Mouse (Mus musculus): Measurements from ENCODE around the gene Cplane1. TPM values are rescaled to one million over a fixed set of nuclear protein-coding genes. Genes with fewer than 3 reads are reported as not detected.

Cplane1 gene
- 26.6 TPM for polyA plus RNA-seq (2021)

GRCm38 (mm10) chr15:8168591-8169265 lies at the start of gene Cplane1:
Cplane1 (plus strand) TSS chr15:8169106.
- ChIA-PET CTCF (no interaction called here), POLR2A (no interaction called here)
- ATAC-seq: peak; percentile 92
- H3K27me3 ChIP-seq: no peaks in the 10 kb centered on the region
- in situ Hi-C loops (cut with MboI; ENCODE audit: low pct_unique_long_range_greater_than_20kb): no loop called here
- TF ChIP-seq CTCF (IDR thresholded peaks at IDR 0.05): no peak
- peak; percentile 43 for DNase-seq (ENCODE audit: low read depth, low spot score)

GRCm38 (mm10) chr15:8129281-8129680 lies 39.6 kb upstream of the Cplane1 start:
- in situ Hi-C loops (cut with MboI; ENCODE audit: low pct_unique_long_range_greater_than_20kb): no loop called here
- ChIA-PET CTCF (no interaction called here), POLR2A (no interaction called here)
- DNase-seq (ENCODE audit: low read depth, low spot score) (no peak), ATAC-seq (no peak)
- peak; percentile 31 for TF ChIP-seq CTCF (IDR thresholded peaks at IDR 0.05)
- H3K27me3 ChIP-seq: no peaks in the 10 kb centered on the region

- no peak for TF ChIP-seq CTCF (IDR thresholded peaks at IDR 0.05)
- POLR2A ChIA-PET: interaction anchor here (0.6 kb wide), 1 partner anchor 247 kb away, joined by 4 read pairs; no protein-coding TSS in a partner anchor
- no peak for DNase-seq (ENCODE audit: low read depth, low spot score)
- H3K27me3 ChIP-seq: no peaks in the 10 kb centered on the region
- no peak for ATAC-seq
- in situ Hi-C loops (cut with MboI; ENCODE audit: low pct_unique_long_range_greater_than_20kb): no loop called here
- CTCF ChIA-PET: interaction anchor here (1.3 kb wide), 1 partner anchor 20 kb away, joined by 4 read pairs; no protein-coding TSS in a partner anchor
Measured at GRCm38 (mm10) chr15:8131268-8131667, 37.6 kb upstream of the Cplane1 start.

GRCm38 (mm10) chr15:8131761-8132160 lies 37.1 kb upstream of the Cplane1 start:
- ATAC-seq (no peak), DNase-seq (ENCODE audit: low read depth, low spot score) (no peak)
- TF ChIP-seq CTCF (IDR thresholded peaks at IDR 0.05): peak; percentile 29
- in situ Hi-C loops (cut with MboI; ENCODE audit: low pct_unique_long_range_greater_than_20kb): no loop called here
- POLR2A ChIA-PET: no interaction called here
- CTCF ChIA-PET: interaction anchor here (1.3 kb wide), 1 partner anchor 20 kb away, joined by 4 read pairs; no protein-coding TSS in a partner anchor
- no peaks in the 10 kb centered on the region for H3K27me3 ChIP-seq

GRCm38 (mm10) chr15:8135606-8136005 lies 33.3 kb upstream of the Cplane1 start:
- POLR2A ChIA-PET: no interaction called here
- no peak for DNase-seq (ENCODE audit: low read depth, low spot score)
- TF ChIP-seq CTCF (IDR thresholded peaks at IDR 0.05): no peak
- CTCF ChIA-PET: no interaction called here
- H3K27me3 ChIP-seq: no peaks in the 10 kb centered on the region
- ATAC-seq: no peak
- in situ Hi-C loops (cut with MboI; ENCODE audit: low pct_unique_long_range_greater_than_20kb): no loop called here

GRCm38 (mm10) chr15:8161841-8162240 lies 7.1 kb upstream of the Cplane1 start:
- ChIA-PET POLR2A (no interaction called here), CTCF (no interaction called here)
- ATAC-seq (no peak), DNase-seq (ENCODE audit: low read depth, low spot score) (no peak)
- TF ChIP-seq CTCF (IDR thresholded peaks at IDR 0.05): no peak
- H3K27me3 ChIP-seq: no peaks in the 10 kb centered on the region
- in situ Hi-C loops (cut with MboI; ENCODE audit: low pct_unique_long_range_greater_than_20kb): no loop called here

GRCm38 (mm10) chr15:8169266-8169746 lies 400 bp downstream of the Cplane1 start:
- H3K27me3 ChIP-seq: no peaks in the 10 kb centered on the region
- TF ChIP-seq CTCF (IDR thresholded peaks at IDR 0.05): no peak
- ATAC-seq (peak; percentile 38), DNase-seq (ENCODE audit: low read depth, low spot score) (no peak)
- ChIA-PET CTCF (no interaction called here), POLR2A (no interaction called here)
- in situ Hi-C loops (cut with MboI; ENCODE audit: low pct_unique_long_range_greater_than_20kb): no loop called here

GRCm38 (mm10) chr15:8189563-8189962 lies 20.7 kb downstream of the Cplane1 start:
- POLR2A ChIA-PET: interaction anchor here (0.6 to 0.7 kb wide), 2 partner anchors 15 to 1524 kb away, joined by 4 read pairs; no protein-coding TSS in a partner anchor
- TF ChIP-seq CTCF (IDR thresholded peaks at IDR 0.05): no peak
- no peak for ATAC-seq
- no peaks in the 10 kb centered on the region for H3K27me3 ChIP-seq
- CTCF ChIA-PET: interaction anchor here (1.8 kb wide), 1 partner anchor 10 kb away, joined by 6 read pairs; no protein-coding TSS in a partner anchor
- in situ Hi-C loops (cut with MboI; ENCODE audit: low pct_unique_long_range_greater_than_20kb): no loop called here
- no peak for DNase-seq (ENCODE audit: low read depth, low spot score)

GRCm38 (mm10) chr15:8190435-8190834 lies 21.5 kb downstream of the Cplane1 start:
- ChIA-PET CTCF (interaction anchor here (1.8 kb wide), 1 partner anchor 11 kb away, joined by 6 read pairs; no protein-coding TSS in a partner anchor), POLR2A (no interaction called here)
- TF ChIP-seq CTCF (IDR thresholded peaks at IDR 0.05): no peak
- in situ Hi-C loops (cut with MboI; ENCODE audit: low pct_unique_long_range_greater_than_20kb): no loop called here
- no peaks in the 10 kb centered on the region for H3K27me3 ChIP-seq
- ATAC-seq: peak; percentile 62
- no peak for DNase-seq (ENCODE audit: low read depth, low spot score)

- in situ Hi-C loops (cut with MboI; ENCODE audit: low pct_unique_long_range_greater_than_20kb): no loop called here
- peak; percentile 54 for TF ChIP-seq CTCF (IDR thresholded peaks at IDR 0.05)
- ATAC-seq: no peak
- ChIA-PET POLR2A (no interaction called here), CTCF (no interaction called here)
- H3K27me3 ChIP-seq: no peaks in the 10 kb centered on the region
- no peak for DNase-seq (ENCODE audit: low read depth, low spot score)
Measured at GRCm38 (mm10) chr15:8200317-8200716, 31.4 kb downstream of the Cplane1 start.

GRCm38 (mm10) chr15:8208362-8208761 lies 39.5 kb downstream of the Cplane1 start:
- in situ Hi-C loops (cut with MboI; ENCODE audit: low pct_unique_long_range_greater_than_20kb): no loop called here
- ChIA-PET POLR2A (no interaction called here), CTCF (no interaction called here)
- no peak for TF ChIP-seq CTCF (IDR thresholded peaks at IDR 0.05)
- ATAC-seq (no peak), DNase-seq (ENCODE audit: low read depth, low spot score) (no peak)
- no peaks in the 10 kb centered on the region for H3K27me3 ChIP-seq
